Mouse (Mus musculus): ENCODE data around the gene Capn13. TPM values are rescaled to one million over a fixed set of nuclear protein-coding genes. Genes with fewer than 3 reads are reported as not detected.

The Capn13 gene
- 0.10 TPM in 1 of 3 replicates, not detected in the others for total RNA-seq (2017)

DNA sequence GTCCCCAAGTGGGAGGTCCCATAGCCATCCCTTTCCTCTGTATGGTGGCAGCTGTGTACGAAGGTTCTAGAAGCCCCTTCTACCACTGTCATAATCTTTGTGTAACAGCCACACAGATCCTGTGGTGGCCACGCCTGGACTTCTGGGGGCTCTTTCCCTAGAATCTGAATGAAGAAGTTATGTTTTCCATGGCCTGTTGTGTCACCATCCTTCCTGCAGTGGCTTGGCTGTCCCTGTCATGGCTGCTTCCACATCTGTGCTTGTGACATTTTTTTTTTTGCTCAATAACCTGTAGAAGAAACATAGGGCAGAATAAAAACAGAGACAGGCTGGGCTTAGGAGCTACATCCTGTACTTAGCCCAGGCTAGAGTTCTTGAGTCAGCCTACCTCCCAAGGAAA lies at the start of gene Capn13:
Gene Capn13 (minus strand): TSS at position 5 of the 400 bp plus-strand sequence.
- no peak for ATAC-seq (replicated peaks; ENCODE audit: insufficient number of reproducible peaks, low FRiP score, low TSS enrichment, poor library complexity, severe bottlenecking)

DNA sequence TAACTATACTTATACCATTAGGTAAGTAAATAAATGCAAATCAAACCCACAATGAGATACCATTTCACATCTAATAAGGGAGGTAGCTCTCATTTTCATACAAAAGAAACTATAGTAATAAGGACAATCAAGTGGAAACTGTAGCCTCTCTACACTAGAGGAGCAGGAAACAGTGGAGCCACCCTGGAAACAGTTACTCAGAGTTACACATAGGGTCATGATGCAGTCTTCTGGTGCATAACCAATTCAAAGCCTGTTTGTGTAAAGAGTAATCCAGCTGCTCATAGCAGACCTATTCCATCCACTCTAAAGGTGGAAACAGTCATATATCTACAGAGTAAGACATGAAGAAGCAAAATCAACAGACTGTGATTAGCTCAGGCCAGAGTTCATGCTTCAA lies 48.4 kb upstream of the Capn13 start:
- no peak for ATAC-seq (replicated peaks; ENCODE audit: insufficient number of reproducible peaks, low FRiP score, low TSS enrichment, poor library complexity, severe bottlenecking)

- no peak for ATAC-seq (replicated peaks; ENCODE audit: insufficient number of reproducible peaks, low FRiP score, low TSS enrichment, poor library complexity, severe bottlenecking)
These were observed 40.1 kb upstream of the Capn13 start for GRCm38 (mm10) chr17:73440798-73441197.

- no peak for ATAC-seq (replicated peaks; ENCODE audit: insufficient number of reproducible peaks, low FRiP score, low TSS enrichment, poor library complexity, severe bottlenecking)
These were observed 31.9 kb upstream of the Capn13 start for GRCm38 (mm10) chr17:73432564-73433006.

- ATAC-seq (replicated peaks; ENCODE audit: insufficient number of reproducible peaks, low FRiP score, low TSS enrichment, poor library complexity, severe bottlenecking), result no peak
These were observed 31.4 kb upstream of the Capn13 start for GRCm38 (mm10) chr17:73432058-73432457.

- no peak for ATAC-seq (replicated peaks; ENCODE audit: insufficient number of reproducible peaks, low FRiP score, low TSS enrichment, poor library complexity, severe bottlenecking)
These were observed 16.7 kb upstream of the Capn13 start for GRCm38 (mm10) chr17:73417382-73417781.

GRCm38 (mm10) chr17:73416181-73416795 lies 15.6 kb upstream of the Capn13 start:
- peak; percentile 56; the same call in 1 of the 2 replicates for ATAC-seq (replicated peaks; ENCODE audit: insufficient number of reproducible peaks, low FRiP score, low TSS enrichment, poor library complexity, severe bottlenecking)

- ATAC-seq (replicated peaks; ENCODE audit: insufficient number of reproducible peaks, low FRiP score, low TSS enrichment, poor library complexity, severe bottlenecking), result no peak
These were observed 11.2 kb upstream of the Capn13 start for GRCm38 (mm10) chr17:73411817-73412216.

GRCm38 (mm10) chr17:73401272-73401671 lies 606 bp upstream of the Capn13 start:
- ATAC-seq (replicated peaks; ENCODE audit: insufficient number of reproducible peaks, low FRiP score, low TSS enrichment, poor library complexity, severe bottlenecking), result no peak

GRCm38 (mm10) chr17:73399136-73399535 lies 1.5 kb downstream of the Capn13 start:
- ATAC-seq (replicated peaks; ENCODE audit: insufficient number of reproducible peaks, low FRiP score, low TSS enrichment, poor library complexity, severe bottlenecking), result no peak

- ATAC-seq (replicated peaks; ENCODE audit: insufficient number of reproducible peaks, low FRiP score, low TSS enrichment, poor library complexity, severe bottlenecking), result peak; percentile 40
These were observed 7.3 kb downstream of the Capn13 start for GRCm38 (mm10) chr17:73393361-73393760.

DNA sequence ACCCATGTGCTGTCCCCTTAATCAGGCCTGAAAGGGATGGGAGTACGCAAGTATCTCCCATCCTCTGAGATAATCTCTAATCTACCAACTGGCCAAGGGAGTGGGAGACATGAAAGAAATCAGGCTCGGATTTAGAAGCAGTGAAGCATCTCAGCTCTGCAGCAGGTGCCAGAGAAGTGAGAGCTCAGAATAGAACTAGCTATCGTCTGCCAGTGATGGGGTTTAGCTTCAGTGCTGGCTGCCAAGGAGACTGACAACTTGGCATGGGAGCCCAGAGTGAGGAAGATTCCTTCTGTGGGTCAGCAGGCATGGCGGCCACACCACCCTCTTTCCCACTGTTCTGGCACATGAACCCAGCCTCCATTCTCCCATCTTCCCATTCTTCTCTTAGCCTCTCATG lies 8.9 kb downstream of the Capn13 start:
- ATAC-seq (replicated peaks; ENCODE audit: insufficient number of reproducible peaks, low FRiP score, low TSS enrichment, poor library complexity, severe bottlenecking), result no peak

GRCm38 (mm10) chr17:73390191-73391089 lies 10.2 kb downstream of the Capn13 start:
- no peak for ATAC-seq (replicated peaks; ENCODE audit: insufficient number of reproducible peaks, low FRiP score, low TSS enrichment, poor library complexity, severe bottlenecking)

DNA sequence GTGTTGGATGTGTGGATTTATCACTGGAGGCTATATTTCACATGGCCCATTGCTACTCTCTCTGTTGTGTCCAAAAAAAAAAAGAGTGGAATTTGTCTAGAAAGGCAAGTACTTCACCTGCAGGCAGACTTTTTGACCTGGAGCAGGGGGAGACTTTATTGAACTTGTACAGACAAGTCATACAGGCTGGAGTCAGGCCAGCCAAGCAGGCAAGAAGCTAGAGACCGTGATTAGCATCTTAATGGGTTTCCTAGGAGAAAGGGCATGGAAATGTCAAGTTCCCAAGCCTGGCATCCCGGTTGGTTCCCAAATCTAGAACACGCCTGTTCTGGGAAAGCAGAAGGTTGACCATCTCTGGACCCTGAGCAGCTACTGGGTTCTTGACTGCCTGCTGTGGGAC lies 11.3 kb downstream of the Capn13 start:
- no peak for ATAC-seq (replicated peaks; ENCODE audit: insufficient number of reproducible peaks, low FRiP score, low TSS enrichment, poor library complexity, severe bottlenecking)

GRCm38 (mm10) chr17:73386581-73386980 lies 14.1 kb downstream of the Capn13 start:
- no peak for ATAC-seq (replicated peaks; ENCODE audit: insufficient number of reproducible peaks, low FRiP score, low TSS enrichment, poor library complexity, severe bottlenecking)

DNA sequence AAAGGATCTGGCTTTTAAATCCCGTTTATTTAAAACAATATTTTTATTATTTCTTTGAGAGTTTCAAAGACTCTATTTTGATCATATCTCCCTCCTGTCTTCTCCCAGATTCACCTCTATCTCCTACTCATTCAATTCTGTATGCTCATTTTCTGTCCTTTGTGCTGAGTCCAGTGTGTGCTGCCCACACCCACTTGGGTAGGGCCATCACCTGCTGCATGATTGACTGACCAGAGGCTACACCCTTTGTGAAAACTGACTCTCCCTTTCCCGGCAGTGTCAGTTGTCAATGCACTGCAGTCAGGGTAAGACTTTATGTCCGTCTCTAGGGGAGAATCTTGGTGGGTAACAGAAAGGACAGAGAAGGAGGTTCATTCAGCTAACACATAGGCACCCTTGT lies 14.7 kb downstream of the Capn13 start:
- ATAC-seq (replicated peaks; ENCODE audit: insufficient number of reproducible peaks, low FRiP score, low TSS enrichment, poor library complexity, severe bottlenecking), result no peak

DNA sequence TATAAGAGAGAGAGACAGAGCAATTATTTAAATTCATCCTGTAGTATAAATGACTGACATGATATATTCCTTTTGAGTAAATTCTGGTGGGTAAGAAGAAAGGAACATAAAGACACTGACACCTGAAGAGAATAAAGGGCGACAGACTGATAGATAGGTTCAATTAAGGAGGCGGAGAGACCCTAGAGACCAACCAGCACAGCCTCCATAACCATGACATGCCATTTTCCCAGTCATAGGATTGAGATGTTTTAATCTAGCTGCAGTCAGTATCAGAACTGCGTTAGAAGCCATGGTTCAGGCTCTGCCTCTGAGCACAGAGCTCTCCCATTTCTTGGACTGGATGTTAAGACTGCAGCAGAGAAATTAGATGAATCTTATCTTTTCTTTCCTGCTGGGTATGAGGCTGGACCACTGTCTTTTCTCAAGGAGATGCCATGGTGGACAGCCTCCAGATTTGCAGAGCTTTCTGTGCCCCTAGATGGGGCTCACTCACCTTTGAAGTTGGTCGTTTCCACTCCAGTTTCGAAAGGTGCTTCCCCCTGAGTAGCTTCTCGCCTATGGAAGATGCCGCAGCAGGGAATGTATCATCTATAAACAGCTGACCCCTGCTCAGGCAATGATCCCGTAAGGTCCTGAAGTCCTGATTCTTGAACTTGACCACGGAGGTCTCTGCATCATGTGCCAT lies 18.2 kb downstream of the Capn13 start:
- ATAC-seq (replicated peaks; ENCODE audit: insufficient number of reproducible peaks, low FRiP score, low TSS enrichment, poor library complexity, severe bottlenecking), result no peak

GRCm38 (mm10) chr17:73381681-73382080 lies 19.0 kb downstream of the Capn13 start:
- ATAC-seq (replicated peaks; ENCODE audit: insufficient number of reproducible peaks, low FRiP score, low TSS enrichment, poor library complexity, severe bottlenecking), result no peak

GRCm38 (mm10) chr17:73377778-73378484 lies 22.7 kb downstream of the Capn13 start:
- ATAC-seq (replicated peaks; ENCODE audit: insufficient number of reproducible peaks, low FRiP score, low TSS enrichment, poor library complexity, severe bottlenecking), result no peak
